Mouse (Mus musculus) R1 (cell line): ENCODE results near the gene Snn.

Experiments used
- DNase-seq: peaks from one replicate; pipeline ENCODE4 v3.0.0-alpha.2; 2018; ENCODE audit warnings: low read depth, low spot score

Snn gene

DNA sequence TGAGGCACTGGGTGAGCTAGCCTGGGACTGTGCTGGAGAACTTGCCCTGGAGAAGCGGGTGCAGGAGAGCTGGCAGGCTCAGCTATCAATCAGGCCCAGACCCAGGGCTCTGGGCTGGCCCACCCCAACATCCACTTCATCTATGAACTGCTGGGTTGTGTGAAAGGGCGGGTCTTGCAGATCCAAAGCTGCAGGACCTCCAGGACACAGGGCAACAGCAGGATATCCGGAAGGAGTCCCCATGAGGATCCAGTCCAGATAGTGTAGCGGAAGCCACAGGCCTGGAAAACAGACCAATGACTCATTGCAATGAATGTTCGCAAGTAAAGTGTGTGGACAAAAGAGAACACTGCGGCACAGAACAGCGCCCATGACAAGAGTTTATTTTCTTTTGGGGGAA is 14.3 kb upstream of the Snn start:
- peak; percentile 67 for DNase-seq

DNA sequence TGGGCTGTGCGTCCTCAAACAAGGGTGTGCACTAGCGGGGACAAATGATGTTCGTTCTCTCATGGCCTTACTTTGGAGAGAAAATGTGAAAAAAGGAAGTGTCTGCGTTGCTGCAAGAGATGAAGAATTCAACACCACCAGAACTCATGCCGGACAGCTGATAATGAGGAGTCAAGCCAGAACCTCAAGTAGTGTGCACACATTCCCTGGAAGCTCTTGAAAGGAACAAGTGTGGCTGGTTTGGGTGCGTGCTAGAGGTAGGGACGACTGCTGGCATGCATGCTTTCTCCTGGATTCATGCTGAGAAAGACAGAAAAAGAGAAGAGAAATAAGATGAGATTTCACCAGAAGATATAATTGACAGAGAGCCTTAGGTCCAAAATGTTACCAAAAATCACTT is 13.6 kb upstream of the Snn start:
- DNase-seq = no peak

DNA sequence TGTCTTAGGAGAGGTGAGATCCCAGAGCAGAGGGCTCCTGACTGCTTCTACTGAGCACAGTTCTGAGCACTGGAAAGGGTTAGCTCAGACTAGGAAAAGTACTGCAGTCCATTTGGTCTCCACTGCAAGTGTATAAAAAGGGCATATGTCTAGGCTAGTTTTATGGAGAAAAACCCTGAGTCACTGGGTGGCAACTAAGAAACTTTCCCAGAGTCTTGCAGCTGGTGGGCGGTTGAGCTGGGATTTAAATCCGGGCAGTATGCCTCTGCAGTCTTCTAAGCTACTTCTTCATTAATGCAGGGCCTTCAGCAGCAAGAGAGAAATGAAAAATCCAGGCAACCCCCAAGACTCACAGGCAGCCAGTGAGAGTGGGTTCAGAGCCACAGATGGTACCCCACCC is 10.5 kb upstream of the Snn start:
- DNase-seq = no peak

DNA sequence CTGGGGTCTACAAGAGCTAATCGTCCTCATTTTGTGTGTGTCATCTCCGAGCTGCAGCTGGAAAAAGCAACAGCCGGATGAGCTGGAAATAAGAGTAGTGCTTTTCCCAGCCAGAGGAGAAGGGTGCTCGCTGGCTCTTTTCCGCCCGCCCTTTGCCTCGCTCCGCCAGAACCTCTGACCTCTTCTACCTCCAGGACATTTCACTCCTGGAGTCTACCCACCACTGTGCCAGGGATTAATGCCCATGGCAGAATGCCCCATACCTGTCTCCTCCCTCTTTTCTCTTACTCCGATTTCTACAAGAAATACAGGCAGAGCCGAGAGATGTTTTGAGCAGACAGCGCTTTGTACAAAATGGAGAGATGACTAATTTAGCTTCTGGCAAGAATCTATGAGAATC is 9.6 kb upstream of the Snn start:
- no peak for DNase-seq

DNA sequence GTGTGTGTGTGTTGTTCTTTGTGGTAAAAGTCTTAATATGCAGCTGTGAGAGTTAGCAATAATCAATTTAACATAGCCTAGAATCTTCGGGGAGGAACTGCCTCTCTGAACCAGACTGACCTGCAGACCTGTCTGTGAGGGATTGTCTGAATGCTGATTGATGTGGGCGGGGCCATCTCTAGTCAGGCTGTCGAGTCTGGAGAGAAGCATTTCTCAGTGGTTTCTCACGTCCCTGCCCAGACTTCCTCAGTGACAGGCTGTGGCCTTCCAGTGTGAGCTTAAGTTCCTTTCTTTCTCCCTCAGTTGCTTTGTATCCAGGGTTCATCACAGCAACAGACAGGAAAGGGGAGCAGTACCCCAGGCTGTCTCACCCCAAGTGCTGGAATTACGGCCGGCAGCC is 6.3 kb upstream of the Snn start:
- peak; percentile 65 for DNase-seq

DNA sequence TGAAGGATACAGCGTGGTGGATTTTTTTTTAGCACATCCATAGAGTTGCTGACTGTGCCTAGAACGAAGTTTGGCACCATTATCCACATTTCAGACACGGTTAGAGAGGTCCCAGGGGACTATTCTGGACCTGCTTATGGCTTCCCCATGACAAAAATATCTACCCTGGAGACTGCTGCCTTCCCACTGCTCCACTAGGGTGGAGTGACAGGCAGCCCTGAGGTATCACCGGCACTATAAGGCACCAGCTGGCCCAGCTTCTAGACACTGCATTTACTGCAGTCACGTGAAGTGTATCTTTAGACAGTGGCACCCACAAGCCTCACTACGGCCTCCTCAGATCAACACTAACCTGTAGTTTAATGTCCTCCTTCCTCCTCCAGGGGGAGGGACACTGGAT is 5.9 kb upstream of the Snn start:
- DNase-seq = no peak

DNA sequence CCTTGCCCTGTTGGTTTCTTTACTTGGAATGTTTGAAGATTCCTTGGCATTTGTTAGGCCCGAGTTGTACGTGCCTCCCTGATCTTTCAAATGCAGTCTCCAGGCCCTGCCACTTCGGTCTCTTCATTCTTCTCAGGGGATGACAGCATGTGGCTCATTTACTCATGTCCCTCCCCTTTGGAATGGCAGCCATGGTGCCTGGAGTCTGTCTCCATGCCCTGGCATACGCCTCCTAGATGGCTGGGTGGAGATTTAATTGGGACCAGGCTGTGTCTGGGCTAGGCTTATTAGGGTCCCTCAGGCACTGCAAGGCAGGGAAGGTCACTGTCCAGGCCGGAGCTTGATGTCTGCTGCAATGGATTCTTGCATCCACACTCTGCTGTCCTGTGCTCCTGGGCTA is 4.8 kb upstream of the Snn start:
- no peak for DNase-seq

DNA sequence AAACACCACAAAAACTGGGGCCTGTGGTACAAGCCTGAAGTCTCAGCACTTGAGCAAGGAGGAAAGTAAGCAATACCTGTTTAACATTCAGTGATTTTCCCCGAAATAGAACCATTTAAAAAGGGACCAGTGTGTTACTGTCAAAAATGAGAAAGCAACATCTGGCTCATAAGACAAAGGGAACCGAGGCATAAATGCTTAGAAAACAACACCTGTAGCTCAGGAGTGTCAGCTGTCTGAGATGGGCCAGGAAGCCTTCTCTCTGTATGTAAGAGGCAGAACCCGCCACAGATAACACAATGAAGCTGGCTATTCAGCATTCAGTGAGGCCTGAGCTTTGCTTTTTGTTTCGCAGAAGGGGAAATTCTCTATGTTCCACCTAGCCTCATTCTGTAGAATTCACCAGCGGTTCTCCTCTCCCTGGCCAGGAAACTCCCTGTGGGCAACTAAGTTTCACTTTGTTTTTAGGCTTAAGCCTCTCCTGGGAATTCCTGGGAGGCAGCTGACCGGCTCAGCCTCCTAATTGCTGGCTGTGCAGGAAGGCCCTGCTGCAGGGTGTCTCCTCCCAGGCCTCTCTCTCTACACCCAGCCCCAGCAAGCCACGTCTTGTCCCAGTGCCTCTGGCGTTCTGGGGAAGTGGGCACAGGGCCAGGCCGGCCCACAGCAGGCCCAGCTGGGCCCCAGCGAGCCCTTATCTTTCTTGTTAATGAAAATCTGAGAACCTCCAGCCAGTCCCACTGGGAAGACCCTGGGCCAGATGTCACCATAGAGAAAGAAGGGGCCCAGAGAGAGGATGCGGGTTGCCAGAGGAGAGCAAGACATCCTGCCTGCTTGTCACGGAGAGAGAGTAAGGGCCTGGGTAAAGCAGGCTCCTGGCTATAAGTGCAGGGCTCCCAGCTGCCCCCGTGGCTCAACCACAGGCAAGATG is 2.3 kb downstream of the Snn start:
- DNase-seq = no peak

DNA sequence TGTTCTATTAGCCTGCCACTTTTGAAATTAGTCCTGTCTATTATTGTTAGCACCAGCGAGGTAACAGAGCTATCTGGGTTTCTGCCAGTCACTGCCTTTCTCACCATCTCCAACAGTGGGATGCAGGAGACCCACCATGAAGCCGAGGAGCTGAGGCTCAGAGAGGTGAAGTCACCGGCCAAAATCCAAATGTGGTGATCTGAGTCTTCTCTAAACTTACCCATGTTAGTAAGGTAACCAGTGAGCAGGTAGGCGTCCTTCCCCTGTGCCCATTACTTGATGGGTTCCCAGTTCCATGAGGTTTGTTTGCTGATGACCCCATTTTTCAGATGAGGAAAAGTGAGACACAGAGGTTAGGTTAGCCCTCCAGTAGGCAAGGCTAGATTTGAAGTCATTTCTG is 3.6 kb downstream of the Snn start:
- DNase-seq = no peak

DNA sequence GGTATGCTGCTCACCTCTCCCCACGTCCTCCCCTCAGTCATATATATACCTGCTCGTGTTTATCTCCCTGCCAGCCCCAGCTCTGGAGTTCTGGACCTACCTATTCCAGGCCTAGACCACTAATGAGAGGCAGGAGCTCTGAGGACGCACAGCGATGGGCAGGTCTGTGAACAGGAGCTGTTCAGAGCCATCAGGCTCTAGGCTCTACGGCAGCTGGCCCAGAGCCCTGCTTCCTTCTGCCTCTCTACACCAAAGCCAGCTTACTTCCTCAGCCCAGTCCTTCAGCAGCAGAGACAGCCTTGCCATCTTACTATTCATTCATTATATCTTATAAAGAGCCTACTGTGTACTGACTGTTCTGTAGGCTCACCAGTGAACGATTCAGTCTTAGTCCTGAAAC is 4.0 kb downstream of the Snn start:
- DNase-seq = no peak

DNA sequence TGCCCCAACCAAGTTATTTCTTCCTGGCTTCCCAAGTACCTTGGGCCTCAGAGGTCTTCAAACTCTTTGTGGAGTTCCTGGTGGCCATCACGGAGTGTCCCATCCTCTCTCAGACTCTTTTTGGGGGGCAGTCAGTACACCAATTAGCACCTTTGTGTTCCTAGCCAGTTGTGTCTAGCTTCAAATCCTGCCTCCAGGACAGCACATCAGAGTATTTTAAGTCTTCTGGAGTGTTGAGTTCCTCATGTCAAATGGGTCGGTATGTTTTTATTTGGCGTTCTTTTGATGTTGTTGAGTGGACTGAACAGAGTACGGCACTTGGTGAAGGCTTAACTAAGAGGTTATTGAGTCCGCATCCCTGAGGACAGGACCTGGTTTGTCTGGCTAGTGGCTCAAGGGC is 4.7 kb downstream of the Snn start:
- DNase-seq = no peak

DNA sequence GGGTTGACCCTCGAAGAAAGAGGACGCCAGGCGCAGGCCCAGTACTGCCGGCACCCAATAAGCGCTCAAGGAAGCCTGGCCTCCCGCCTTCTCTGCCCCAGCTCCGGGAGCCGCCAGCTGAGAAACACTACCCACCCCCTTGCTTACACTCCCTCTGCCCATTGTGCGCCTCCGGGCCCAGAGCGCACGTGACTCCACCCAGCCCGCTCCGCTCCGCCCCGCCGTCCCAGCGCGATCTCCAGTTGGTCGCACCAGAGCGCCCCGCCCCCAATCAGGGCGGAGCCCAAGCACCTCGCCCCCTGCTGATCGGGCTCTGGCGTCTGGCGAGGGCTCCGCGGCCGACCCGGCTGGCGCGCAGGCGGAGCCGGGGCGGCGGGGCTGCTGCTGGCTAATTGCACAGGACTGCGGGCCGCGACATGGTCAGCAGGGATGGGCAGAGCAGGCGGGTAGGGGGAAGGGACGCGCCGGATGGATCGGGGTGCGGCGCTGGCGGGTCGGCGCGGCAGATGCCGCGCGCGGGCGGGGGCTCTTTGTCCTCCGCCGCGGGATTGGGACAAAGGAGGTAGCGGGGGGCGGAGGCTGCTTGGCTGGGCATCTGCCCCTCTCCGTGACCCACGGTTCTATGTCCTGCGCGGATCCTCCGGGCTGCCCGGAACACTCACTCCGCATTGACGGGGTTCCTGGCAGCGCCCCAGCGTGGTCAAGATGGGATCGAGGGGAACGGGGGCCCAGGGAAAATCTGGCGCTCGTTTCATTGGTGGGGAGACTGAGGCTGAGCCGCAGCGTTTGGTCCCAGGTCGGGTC is 5.5 kb downstream of the Snn start, which contains the start of gene Litaf:
Litaf (minus strand) TSS at position 129 of the 804 bp plus-strand sequence.
- peak; percentile 96 for DNase-seq

DNA sequence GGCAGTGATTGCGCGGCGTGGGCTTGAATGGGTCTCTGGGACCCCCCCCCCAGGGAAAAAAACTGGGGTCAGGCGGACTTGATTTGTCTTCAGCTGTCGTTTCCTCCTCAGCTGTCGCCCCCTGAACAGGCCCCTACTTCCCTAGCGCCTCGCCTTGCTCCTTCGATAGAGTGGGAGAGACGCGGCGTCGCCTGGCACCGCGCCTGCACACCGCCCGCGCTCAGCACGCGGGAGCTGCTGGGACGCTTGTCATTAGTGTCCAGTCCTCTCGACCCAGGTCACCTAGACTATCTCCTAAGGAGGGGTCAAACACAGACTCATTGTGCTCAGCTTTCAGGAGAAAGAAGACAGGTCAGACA is 6.1 kb downstream of the Snn start:
- DNase-seq = no peak

DNA sequence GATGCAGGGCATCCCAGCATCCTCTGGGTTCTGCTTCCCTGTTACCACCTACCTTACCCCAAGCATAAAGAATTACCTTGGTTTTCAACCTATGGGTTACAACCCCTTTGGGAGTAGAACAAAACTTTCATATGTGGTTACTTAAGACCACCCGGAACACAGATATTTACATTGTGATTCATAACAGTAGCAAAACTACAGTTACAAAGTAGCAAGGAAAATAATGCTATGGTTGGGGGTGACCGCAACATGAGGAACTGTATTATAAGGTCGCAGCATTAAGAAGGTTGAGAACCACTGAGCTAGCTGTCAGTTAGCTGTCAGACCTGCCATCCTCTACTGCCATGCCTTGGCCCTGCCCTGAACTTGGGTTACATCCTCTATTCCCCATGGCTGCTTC is 7.9 kb downstream of the Snn start:
- no peak for DNase-seq

DNA sequence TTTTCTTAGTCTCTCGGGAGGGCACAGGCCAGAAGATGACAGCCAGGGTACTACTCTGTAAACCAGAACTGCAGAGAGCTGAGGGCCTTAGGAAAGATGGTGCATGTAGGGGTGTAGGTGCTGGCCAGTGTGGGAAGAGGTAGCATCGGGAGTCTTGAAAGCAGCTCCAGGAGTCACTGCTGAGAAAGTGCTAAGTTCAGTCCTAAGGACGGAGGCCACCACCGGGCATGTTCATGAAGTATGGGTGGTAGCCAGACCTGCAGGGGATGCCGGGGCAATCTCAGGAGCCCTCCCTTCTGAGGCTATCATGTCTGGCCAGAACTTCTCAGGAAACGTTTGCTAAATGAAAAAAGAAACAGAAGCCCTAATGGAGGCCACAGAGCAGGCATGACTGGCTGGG is 8.5 kb downstream of the Snn start:
- no peak for DNase-seq

DNA sequence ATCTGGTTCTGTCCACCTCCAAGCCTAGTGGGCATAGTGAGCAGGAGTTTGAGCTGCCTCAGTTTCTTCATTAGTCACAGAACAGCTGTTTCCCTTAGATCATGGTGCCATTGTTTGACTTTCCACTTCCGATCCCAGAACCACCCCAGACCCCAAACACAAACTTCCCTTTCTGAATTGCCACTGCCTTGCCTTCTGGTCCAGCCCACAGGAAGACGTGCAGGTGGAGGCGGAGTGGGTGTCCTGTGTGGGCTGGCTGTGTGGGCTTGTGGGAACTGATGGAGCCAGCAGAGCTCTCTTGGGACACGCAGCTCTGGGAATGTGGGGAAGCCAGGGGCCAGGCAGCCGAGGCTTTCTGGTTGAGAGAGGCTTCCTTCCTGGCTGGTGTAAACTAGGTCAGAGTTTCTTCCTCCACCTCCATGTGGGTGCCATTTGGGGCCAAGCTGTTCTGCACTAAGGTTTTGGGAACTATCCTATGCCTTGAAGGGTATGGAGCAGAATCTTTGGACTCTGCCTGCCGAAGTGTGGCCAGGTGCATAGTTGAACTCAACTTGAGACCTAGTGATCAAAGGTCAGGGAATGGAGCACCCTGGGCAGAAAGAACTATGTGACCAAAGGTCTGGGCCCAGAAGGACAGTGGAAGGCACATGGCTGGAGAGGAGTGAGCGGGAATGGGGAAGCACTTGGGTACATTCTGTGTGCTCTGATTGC is 9.1 kb downstream of the Snn start:
- no peak for DNase-seq

DNA sequence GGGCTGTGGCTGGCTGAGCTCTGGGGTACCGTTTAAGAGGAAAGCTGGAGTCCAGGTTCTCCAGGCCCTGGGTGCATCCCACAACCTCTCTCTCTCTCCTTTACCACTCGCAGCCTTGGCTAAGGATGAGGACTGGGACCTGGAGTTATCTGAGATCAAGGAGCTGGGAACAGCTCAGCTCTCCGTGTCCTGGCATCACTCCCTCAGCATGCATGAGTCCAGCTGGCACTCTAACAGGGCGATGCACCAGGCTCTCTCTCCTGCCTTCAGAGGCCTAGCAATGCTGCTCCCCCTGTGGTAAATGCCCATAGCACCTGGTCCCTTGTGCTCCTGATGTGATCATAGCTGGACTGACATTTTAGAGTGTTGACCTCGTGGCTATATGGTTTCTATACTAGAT is 10.4 kb downstream of the Snn start:
- DNase-seq = no peak

DNA sequence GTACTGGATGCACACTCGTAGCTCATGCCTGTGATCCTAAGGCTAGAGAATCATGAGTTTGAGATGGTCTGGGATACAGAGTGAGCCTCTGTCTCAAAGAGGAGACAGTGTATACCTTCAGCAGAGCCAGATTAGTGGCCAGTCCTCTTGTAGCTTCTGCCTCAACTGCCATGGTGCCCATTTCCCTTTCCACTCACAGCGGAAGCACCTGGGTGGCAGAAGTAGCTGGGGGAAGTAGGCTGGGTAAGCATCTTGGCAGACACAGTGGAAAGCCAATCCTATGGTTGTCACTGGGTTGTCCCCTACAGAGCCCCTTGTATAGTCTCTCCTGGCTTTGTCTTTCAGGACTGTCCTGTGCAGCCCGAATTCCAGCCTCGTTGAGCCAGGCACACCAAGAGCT is 11.1 kb downstream of the Snn start:
- DNase-seq = no peak

DNA sequence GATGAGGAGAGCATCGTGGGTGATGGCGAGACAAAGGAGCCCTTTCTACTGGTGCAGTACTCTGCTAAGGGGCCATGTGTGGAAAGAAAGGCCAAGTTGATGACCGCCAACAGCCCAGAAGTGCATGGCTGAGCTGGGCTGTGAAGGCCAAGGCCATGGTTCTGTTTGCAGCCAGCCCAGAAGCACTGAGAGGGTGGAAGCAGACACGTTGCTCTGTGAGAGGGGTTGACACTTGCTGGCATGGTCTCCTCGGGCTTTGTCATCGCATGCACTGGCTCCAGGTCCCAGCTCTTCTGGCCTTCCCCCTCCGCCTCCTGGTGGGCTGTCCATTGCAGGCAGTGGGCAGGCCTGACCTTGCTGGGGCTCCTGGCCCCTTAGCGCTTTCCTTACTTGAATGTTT is 11.7 kb downstream of the Snn start:
- no peak for DNase-seq

DNA sequence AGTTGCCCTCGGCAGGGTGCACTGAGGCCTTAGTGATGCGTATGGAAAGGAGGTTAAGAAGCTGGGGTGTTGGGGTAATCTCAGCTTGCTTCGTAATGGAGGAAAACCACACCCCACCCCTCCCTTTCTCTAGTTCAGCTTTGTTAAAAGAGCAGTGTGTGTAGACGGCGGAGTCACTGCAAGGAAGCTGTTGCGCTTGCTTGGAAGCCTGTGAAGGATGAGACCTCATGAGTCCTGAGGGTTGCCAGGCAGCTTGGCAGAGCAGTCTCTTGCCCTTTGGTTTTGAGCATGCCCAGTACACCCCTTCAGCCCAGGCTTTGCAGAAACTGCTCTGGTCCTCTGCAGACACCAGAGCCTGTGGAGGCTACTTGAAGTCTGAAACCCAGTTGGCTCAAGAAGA is 12.3 kb downstream of the Snn start:
- peak; percentile 25 for DNase-seq

DNA sequence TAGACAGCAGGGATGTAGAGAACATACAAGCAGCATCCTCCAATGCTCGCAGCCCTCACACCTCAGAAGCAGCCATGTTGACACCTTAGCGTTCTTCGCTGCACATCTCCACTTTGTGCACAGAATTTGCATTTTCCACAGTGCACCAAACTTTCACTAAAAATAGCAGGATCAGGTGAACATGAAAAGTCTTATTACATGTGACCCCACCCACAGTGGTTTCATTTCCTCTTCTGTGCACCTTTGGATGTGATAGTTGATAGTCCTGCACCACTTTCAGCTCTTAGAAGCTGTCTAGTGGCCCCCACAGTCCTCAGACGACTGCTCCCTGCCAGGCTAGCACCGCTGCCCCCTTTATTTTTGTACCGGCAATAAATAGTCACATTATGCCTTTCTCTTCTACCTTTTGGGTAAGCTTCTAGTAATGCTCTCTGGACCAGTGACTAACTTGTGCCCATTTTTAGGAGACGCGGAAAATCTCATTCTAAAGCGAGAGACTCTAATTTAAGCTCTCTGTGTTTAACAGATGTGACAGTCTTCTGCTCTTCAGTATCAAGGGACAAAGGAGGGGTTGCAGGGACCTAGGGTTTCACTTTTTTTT is 17.0 kb downstream of the Snn start:
- DNase-seq = no peak
